ENCODE assay signal across 12 mouse cellular contexts in the genomic region with DNA sequence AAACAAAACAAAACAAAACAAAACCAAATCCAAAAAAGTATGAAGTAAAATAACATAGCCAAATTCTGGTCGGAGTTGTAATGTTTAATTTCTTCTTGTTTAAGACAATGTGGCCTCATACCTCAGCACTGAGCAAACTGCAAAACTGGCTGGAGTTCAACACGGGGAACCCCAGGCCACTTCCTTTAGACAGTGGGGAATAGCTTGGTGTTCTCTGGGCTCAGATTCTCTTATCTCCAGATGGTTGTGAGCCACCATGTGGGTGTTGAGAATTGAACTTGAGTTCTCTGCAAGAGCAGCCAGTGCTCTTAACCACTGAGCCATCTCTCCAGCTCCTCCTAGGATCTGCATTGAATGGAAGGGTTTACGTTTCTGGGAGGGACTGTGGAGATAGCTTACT. TPM values are rescaled to one million over a fixed set of nuclear protein-coding genes. Genes with fewer than 3 reads are reported as not detected.
"Had no signal": no experiment of that assay in that cellular context is flagged by ENCODE, and none has a peak within 500 bp of the region (broad histone marks: within the 10 kb centered on the region; RNA-seq: fewer than 3 reads in every experiment).

No protein-coding gene starts in this region.

- H3K36me3 ChIP-seq: liver, embryonic 15.5 days; lung, embryonic 15.5 days; midbrain, embryonic 10.5 days; midbrain, embryonic 12.5 days; neural tube, embryonic 13.5 days; neural tube, embryonic 15.5 days had no signal

- H3K27ac ChIP-seq: liver, embryonic 15.5 days; lung, embryonic 15.5 days; macrophage; midbrain, embryonic 10.5 days; midbrain, embryonic 12.5 days; neural tube, embryonic 13.5 days; neural tube, embryonic 15.5 days had no signal

- ATAC-seq: liver, postnatal 0 days; midbrain, embryonic 16.5 days had no signal

- H3K27me3 ChIP-seq: neural tube, embryonic 15.5 days had no signal

- H3K9me3 ChIP-seq: liver, embryonic 15.5 days; lung, embryonic 15.5 days; neural tube, embryonic 13.5 days; neural tube, embryonic 15.5 days had no signal

- H3K4me2 ChIP-seq: liver, embryonic 15.5 days; lung, embryonic 15.5 days; midbrain, embryonic 12.5 days; neural tube, embryonic 13.5 days; neural tube, embryonic 15.5 days had no signal

- DNase-seq: right cerebral cortex, adult 18-20 months had no signal

- H3K4me3 ChIP-seq: liver, embryonic 15.5 days; lung, embryonic 15.5 days; megakaryocyte, embryonic 14.5 days; midbrain, embryonic 10.5 days; midbrain, embryonic 12.5 days; myocyte; neural tube, embryonic 13.5 days; neural tube, embryonic 15.5 days had no signal

- H3K9ac ChIP-seq: liver, embryonic 15.5 days; liver, postnatal 0 days; lung, embryonic 15.5 days; midbrain, embryonic 12.5 days; neural tube, embryonic 13.5 days; neural tube, embryonic 15.5 days had no signal

- H3K4me1 ChIP-seq: neural tube, embryonic 13.5 days; neural tube, embryonic 15.5 days had no signal

RNA-seq across cellular contexts. Expression of gene Tcf7l1, which starts 42.8 kb away (rescaled TPM):
- polyA plus RNA-seq: macrophage had no signal
